Mouse (Mus musculus) neural tube, embryonic 14.5 days (tissue): ENCODE measurements around the gene Plekha6. TPM values are rescaled to one million over a fixed set of nuclear protein-coding genes. Genes with fewer than 3 reads are reported as not detected.

Experiments
- ATAC-seq: fragments of 200-750 bp; cut with Nextera tagmentation; 2 replicates; pipeline ENCODE4 v1.8.0; 2017; ENCODE audit warnings: low read depth, mild to moderate bottlenecking, moderate TSS enrichment, moderate library complexity
- H3K27ac ChIP-seq: fragments of 300-500 bp; sonication (generic); 2 replicates; pipeline ENCODE4 v1.5.1; 2014; ENCODE audit warnings: low read depth, mild to moderate bottlenecking, control low read depth, low read length, moderate library complexity, mixed read lengths
- H3K27me3 ChIP-seq: fragments of 300-500 bp; sonication (generic); 2 replicates; pipeline ENCODE4 v1.6.1; 2014; ENCODE audit warnings: low read length; ENCODE audit not compliant: control insufficient read depth, insufficient read depth
- H3K36me3 ChIP-seq: fragments of 300-500 bp; sonication (generic); 2 replicates; pipeline ENCODE4 v1.6.1; 2014; ENCODE audit warnings: low read length, mixed read lengths; ENCODE audit not compliant: control insufficient read depth, insufficient read depth
- H3K4me1 ChIP-seq: fragments of 300-500 bp; sonication (generic); 2 replicates; pipeline ENCODE4 v1.6.1; 2014; ENCODE audit warnings: low read length; ENCODE audit not compliant: control insufficient read depth, insufficient read depth
- H3K4me2 ChIP-seq: fragments of 300-500 bp; sonication (generic); 2 replicates; pipeline ENCODE4 v1.6.1; 2014; ENCODE audit warnings: mild to moderate bottlenecking, low read depth, low read length, control low read depth
- H3K4me3 ChIP-seq: fragments of 300-500 bp; sonication (generic); 2 replicates; pipeline ENCODE4 v1.5.1; 2014; ENCODE audit warnings: low read depth, low read length, control low read depth, mixed read lengths
- H3K9ac ChIP-seq: fragments of 300-500 bp; sonication (generic); replicated peaks from 2 replicates; pipeline ENCODE4 v1.6.1; 2014; ENCODE audit warnings: low read depth, mild to moderate bottlenecking, control low read depth, low read length, mixed read lengths
- H3K9me3 ChIP-seq: fragments of 300-500 bp; sonication (generic); 2 replicates; pipeline ENCODE4 v1.6.1; 2016; ENCODE audit warnings: low read length; ENCODE audit not compliant: control insufficient read depth
- WGBS: fragments of 180-500 bp; shearing (Covaris S2); extraction: QIAGEN DNeasy Blood & Tissue Kit; methylation state at CpG from one replicate; pipeline ENCODE4 v1.1.7; 2014; 5-methylcytosine and 5-hydroxymethylcytosine counted together
- polyA plus RNA-seq: library from polyadenylated mRNA; unstranded; fragments of >200 nt; fragmentation: Nextera tagmentation; extraction: Ambion mirVana; gene quantifications from 2 replicates; pipeline ENCODE4 v1.2.1, GENCODE M21; 2014

Gene Plekha6
- polyA plus RNA-seq, 1 experiment from 2014 or later, result 27.9 TPM

GRCm38 (mm10) chr1:133159128-133159564, 4.9 kb upstream of the Plekha6 start:
- Histone ChIP-seq H3K9ac (no peak overlapping the region), H3K27ac (no peak overlapping the region), H3K9me3 (no peaks in the 10 kb centered on the region), H3K4me2 (no peak overlapping the region), H3K4me1 (peaks cover 5% of the 10 kb centered on the region; the same call in 1 of the 2 replicates), H3K36me3 (no peaks in the 10 kb centered on the region), H3K4me3 (no peak overlapping the region), H3K27me3 (peaks cover 22% of the 10 kb centered on the region)
- 58% methylated on average over 7 of the region's 7 CpGs for WGBS
- no peak for ATAC-seq

GRCm38 (mm10) chr1:133161559-133161958, 2.5 kb upstream of the Plekha6 start:
- no peak for ATAC-seq
- Histone ChIP-seq H3K36me3 (no peaks in the 10 kb centered on the region), H3K4me2 (no peak overlapping the region), H3K4me1 (peaks cover 11% of the 10 kb centered on the region; the same call in 1 of the 2 replicates), H3K9me3 (no peaks in the 10 kb centered on the region), H3K27ac (no peak overlapping the region), H3K9ac (no peak overlapping the region), H3K4me3 (no peak overlapping the region), H3K27me3 (peaks cover 24% of the 10 kb centered on the region)
- WGBS, result 62% methylated on average over 4 of the region's 4 CpGs

GRCm38 (mm10) chr1:133162046-133162445, 2.0 kb upstream of the Plekha6 start:
- ATAC-seq, result no peak
- Histone ChIP-seq H3K9me3 (no peaks in the 10 kb centered on the region), H3K36me3 (no peaks in the 10 kb centered on the region), H3K4me3 (no peak overlapping the region), H3K27me3 (peaks cover 24% of the 10 kb centered on the region), H3K9ac (no peak overlapping the region), H3K4me1 (peaks cover 11% of the 10 kb centered on the region; the same call in 1 of the 2 replicates), H3K4me2 (no peak overlapping the region), H3K27ac (no peak overlapping the region)
- WGBS, result 77% methylated on average over 10 of the region's 10 CpGs

GRCm38 (mm10) chr1:133162981-133163380, 1.0 kb upstream of the Plekha6 start:
- Histone ChIP-seq H3K4me3 (no peak overlapping the region), H3K9ac (no peak overlapping the region), H3K4me1 (peaks cover 11% of the 10 kb centered on the region; the same call in 1 of the 2 replicates), H3K27me3 (peaks cover 24% of the 10 kb centered on the region), H3K36me3 (no peaks in the 10 kb centered on the region), H3K27ac (no peak overlapping the region), H3K9me3 (no peaks in the 10 kb centered on the region), H3K4me2 (no peak overlapping the region)
- no peak for ATAC-seq
- WGBS, result 31% methylated on average over 8 of the region's 8 CpGs

- ATAC-seq, result no peak
- Histone ChIP-seq H3K27ac (no peak overlapping the region), H3K9ac (no peak overlapping the region), H3K27me3 (peaks cover 24% of the 10 kb centered on the region), H3K36me3 (no peaks in the 10 kb centered on the region), H3K4me3 (peak overlapping the region; percentile 48), H3K4me2 (peak overlapping the region; percentile 98), H3K4me1 (peaks cover 11% of the 10 kb centered on the region; the same call in 1 of the 2 replicates), H3K9me3 (no peaks in the 10 kb centered on the region)
- WGBS, result 3% methylated on average over 10 of the region's 10 CpGs
Measured at GRCm38 (mm10) chr1:133164591-133165011, 591 bp downstream of the Plekha6 start.

GRCm38 (mm10) chr1:133165111-133165510, 1.1 kb downstream of the Plekha6 start:
- Histone ChIP-seq H3K27ac (no peak overlapping the region), H3K9ac (no peak overlapping the region), H3K27me3 (peaks cover 24% of the 10 kb centered on the region), H3K4me1 (peaks cover 11% of the 10 kb centered on the region; the same call in 1 of the 2 replicates), H3K9me3 (no peaks in the 10 kb centered on the region), H3K4me3 (no peak overlapping the region), H3K36me3 (no peaks in the 10 kb centered on the region), H3K4me2 (peak overlapping the region; percentile 98; the same call in 1 of the 2 replicates)
- 41% methylated on average over 11 of the region's 11 CpGs for WGBS
- no peak for ATAC-seq

GRCm38 (mm10) chr1:133168318-133169060, 4.5 kb downstream of the Plekha6 start:
- no peaks in the 10 kb centered on the region for H3K36me3 ChIP-seq
- peaks cover 8% of the 10 kb centered on the region for H3K27me3 ChIP-seq
- peaks cover 11% of the 10 kb centered on the region; the same call in 1 of the 2 replicates for H3K4me1 ChIP-seq
- no peak overlapping the region for H3K9ac ChIP-seq
- H3K4me3 ChIP-seq, result no peak overlapping the region
- ATAC-seq, result no peak
- WGBS, result 47% methylated on average over 19 of the region's 19 CpGs
- H3K4me2 ChIP-seq, result no peak overlapping the region
- no peak overlapping the region for H3K27ac ChIP-seq
- no peaks in the 10 kb centered on the region for H3K9me3 ChIP-seq

- ATAC-seq, result no peak
- 71% methylated on average over 8 of the region's 8 CpGs for WGBS
- no peaks in the 10 kb centered on the region for H3K9me3 ChIP-seq
Measured at GRCm38 (mm10) chr1:133170196-133170595, 6.2 kb downstream of the Plekha6 start.

GRCm38 (mm10) chr1:133171357-133171756, 7.3 kb downstream of the Plekha6 start:
- H3K4me3 ChIP-seq, result no peak overlapping the region
- H3K4me2 ChIP-seq, result no peak overlapping the region
- H3K27me3 ChIP-seq, result no peaks in the 10 kb centered on the region
- no peak overlapping the region for H3K9ac ChIP-seq
- 0 out of 2 replicates have a peak, but pooled peaks have one; percentile 31 for ATAC-seq
- H3K9me3 ChIP-seq, result no peaks in the 10 kb centered on the region
- 73% methylated on average over 9 of the region's 9 CpGs for WGBS
- H3K4me1 ChIP-seq, result no peaks in the 10 kb centered on the region
- no peak overlapping the region for H3K27ac ChIP-seq
- H3K36me3 ChIP-seq, result no peaks in the 10 kb centered on the region

More at GRCm38 (mm10) chr1:133170196-133170595, 6.2 kb downstream of the Plekha6 start:
- Histone ChIP-seq H3K4me3 (no peak overlapping the region), H3K4me2 (no peak overlapping the region), H3K27me3 (no peaks in the 10 kb centered on the region), H3K9ac (no peak overlapping the region), H3K36me3 (no peaks in the 10 kb centered on the region), H3K27ac (no peak overlapping the region), H3K4me1 (no peaks in the 10 kb centered on the region)
